Mouse (Mus musculus) spleen, postnatal 36 days (tissue): ENCODE data around the gene Spire2.

ENCODE experiments used
- DNase-seq, 2 experiments: peaks; one replicate each; pipeline ENCODE4 v3.0.0; 2022; ENCODE audit warnings: low spot score in 2 of 2, mixed read lengths in 1 of 2

Gene Spire2

DNA sequence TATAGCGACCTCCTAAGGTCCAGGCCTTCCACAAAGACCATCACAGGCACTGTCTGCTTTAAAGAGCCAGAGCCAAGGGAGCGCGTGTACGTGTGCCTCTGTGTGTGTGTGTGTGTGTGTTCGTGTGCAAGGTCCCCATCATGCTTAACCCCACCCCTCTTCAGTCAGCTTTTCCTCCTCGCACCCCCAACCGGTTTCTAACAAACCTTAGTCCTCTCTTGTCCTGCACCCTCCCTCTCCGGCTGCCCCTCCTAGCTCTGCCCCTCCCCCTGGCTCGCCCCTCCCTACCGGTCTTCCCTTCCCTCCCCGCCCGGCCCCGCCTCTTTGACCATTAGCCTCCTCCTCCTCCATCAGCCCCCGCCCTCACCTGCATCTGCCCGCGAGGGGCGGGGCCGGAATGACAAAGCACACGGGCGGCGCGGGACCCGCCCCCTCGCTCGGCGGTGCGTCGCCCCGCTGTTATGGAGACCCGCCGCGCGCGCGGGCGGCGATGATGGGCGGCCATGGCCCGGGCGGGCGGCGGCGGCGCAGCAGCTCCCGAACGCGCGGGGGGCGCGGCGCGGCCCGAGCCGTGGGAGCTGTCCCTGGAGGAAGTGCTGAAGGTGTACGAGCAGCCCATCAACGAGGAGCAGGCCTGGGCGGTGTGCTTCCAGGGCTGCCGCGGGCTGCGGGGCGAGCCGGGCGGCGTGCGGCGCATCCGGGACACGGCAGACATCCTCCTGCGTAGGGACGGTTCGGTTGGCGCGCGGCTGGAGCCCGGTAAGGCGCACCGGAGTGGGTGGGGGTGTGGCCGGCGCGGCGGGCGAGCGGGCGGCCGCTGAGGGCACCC lies at the start of gene Spire2:
Gene Spire2 (plus strand): TSS at position 452 of the 829 bp plus-strand sequence.
- DNase-seq: peak; percentile 62 to 65

DNA sequence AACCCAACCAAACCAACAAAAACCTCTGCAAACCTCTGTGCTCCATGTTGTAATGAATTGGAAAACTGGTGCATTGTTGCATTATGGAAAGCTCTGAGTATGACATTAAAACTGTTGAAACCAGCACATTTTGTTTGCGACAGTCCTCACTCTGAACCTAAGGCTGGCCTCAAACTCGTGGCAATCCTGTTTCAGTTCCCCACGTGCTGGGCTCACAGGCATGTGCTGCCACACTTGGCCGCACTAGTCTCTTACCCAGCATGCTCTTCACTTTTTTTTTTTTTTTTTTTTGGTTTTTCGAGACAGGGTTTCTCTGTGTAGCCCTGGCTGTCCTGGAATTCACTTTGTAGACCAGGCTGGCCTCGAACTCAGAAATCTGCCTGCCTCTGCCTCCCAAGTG lies 49.5 kb upstream of the Spire2 start:
- peak; percentile 66 to 71 for DNase-seq

DNA sequence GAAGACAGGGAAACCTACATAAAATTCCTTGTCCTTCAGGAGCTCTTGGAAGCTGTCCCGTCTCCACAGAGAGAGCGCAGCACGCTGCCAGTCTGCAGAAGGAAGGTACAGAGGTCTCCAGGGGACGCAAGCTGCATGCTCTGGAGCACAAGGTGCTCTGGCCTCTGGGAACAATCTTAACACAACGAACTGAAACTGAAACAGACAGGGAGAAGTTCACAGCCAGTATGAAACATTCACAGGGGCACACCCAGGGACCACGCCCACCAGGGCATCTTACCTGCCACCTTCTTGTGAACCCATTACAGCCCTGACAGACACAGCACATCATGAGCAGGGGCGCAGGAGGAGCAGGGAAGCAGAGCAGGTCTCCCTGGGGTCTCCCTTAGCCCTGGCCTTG lies 48.5 kb upstream of the Spire2 start:
- DNase-seq: peak; percentile 78 to 79

DNA sequence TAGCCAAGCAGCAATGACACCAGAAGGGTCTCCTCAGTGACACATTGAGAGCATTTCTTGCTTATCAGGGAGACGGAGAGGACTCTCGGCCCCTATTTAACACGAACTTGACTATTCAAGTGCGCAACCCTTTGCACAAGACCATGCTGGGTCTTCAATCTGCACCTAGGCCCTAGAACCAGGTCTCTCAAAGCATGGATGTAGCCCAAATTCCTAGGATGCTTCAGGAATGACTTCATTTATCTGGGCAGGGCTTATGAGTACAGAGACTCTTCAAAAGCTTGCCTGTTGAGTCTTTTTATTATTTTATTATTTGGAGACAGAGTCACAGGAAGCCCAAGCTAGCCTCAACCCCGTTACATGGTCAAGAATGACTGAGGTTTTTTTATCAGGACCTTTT lies 48.0 kb upstream of the Spire2 start:
- DNase-seq: no peak

DNA sequence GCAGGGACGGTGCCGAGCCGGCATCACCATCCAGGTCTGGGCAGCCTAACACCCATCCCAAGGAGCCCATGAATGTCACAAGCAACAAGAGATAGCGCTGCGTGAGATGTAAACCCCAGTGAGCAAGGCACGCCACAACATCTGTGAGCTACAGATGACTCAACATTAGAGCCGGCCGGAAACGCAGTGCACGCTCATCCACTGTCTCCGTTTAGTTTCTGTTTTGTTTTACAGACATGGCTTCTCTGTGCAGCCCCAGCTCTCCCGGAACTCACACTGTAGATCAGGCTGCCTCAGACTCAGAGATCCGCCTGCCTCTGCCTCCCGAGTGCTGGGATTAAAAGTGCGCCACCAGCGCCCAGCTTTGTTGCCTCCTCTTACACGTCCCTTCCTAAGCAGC lies 45.2 kb upstream of the Spire2 start:
- no peak for DNase-seq

DNA sequence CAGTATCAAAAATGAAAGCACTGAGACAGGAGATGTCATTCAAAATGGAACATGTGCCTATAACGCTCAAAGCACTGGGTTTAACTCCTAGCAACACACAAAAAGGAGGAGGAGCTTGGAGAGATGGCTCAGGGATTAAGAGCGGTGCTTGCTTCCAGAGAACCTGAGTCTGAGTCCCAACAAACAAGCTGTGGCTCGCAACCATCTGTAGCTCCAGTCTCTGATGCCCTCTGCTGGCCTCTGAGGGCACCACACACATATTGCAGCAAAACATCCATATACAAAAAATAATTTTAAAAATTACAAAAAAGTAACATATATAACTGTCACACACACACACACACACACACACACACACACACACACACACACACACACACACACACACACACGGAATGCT lies 42.3 kb upstream of the Spire2 start:
- peak in 1 of 2 experiments; percentile 25 for DNase-seq

DNA sequence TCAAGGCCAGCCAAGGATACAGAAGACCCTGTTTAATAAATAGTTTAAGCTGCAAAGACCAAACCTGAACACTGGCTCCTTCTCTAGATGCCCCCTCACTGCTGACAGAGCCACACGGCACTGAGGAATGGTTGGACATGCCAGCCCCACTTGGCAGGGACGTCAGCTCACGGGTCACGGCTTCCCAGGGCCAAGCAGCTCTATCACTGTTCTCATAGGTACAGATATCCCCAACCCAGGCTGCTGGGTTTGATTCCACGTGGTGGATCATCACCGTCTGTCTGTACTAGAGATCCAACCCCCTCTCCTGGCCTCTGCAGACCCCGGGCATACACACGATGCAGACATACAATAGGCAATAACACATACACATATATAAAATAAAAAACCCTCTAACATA lies 41.8 kb upstream of the Spire2 start:
- DNase-seq: no peak

DNA sequence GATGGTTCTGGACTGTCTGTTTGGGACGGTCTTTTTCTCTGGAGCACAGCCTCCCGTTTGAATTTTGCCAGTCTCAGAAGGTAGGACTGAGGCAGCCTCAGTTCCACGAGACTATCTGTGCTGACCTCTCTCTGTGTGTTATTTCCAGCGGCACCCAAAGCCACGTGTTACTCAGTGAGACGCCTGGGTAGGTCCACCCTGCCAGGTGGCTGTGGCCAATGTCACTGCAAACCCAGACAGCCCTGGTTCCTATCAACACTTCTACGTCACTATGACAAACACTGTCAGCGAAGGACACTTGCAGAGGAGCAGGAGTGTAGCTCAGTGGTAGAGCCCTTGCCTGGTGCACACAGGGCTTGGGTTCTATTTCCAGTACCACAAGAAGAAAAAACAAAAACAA lies 40.8 kb upstream of the Spire2 start:
- no peak for DNase-seq

DNA sequence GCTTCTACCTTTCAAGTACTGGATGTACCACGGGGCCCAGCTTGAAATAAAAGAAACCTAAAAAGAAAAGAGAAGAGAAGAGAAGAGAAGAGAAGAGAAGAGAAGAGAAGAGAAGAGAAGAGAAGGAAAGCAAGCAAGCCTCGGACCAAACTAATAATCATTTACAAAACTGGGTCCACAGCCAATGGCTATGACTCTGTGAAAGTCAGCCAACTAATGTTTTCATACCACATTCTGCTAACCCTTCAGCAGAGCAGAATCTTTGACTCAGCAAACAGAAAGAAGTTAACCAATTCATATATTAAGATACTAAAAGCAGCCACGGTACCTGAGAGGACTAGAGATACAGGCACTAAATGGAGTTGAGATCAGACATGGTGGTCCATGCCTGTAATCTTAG lies 40.2 kb upstream of the Spire2 start:
- no peak for DNase-seq

DNA sequence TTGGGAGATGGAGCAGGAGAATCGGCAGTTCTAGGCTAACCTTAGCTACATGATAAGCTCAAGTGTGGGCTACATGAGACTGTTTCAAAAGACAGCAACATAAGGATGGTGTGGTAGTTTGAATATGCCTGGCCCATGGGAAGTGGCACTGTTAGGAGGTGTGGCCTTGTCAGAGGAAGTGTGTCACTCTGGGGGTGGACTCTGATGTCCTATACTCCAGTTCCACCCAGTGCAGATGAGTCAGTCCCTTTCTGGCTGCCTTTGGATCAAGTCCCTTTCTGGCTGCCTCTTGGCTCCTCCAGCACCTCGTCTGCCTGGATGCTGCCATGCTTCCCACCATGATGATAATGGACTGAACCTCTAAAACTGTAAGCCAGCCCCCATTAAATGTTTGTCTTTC lies 39.7 kb upstream of the Spire2 start:
- DNase-seq: no peak

DNA sequence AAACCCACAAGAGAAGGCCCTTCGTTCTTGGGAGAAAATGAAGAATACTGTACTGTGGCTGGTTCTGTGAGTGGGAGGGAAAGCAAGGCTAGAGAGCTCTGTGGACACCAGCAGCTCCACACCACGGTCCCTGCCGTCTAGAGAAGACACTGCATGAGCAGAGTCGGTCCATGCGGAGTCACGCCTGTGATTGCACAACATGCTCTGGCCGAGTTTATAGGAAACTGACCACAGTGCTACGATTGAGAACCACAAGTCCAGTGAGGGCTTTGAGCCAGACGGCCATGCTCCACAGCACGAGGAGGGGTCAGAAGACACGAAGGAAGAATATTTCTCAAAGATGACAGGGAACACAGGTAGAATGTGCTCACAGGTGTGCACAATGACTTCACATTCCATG lies 34.2 kb upstream of the Spire2 start:
- no peak for DNase-seq

DNA sequence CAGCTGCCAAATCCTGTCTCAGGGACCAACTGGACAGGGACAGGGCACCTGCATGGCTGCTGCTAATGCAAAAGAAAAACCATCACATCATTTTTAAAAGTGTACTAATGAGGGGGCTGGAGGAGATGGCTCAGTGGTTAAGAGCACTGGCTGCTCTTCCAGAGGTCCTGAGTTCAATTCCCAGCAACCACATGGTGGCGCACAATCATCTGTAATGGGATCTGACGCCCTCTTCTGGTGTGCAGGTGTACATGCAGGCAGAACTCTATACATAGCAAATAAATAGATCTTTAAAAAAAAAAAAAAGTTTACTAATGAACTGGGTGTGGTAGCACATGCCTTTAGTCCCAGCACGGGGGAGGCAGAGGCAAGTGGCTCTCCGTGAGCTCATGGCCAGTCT lies 23.8 kb upstream of the Spire2 start:
- DNase-seq: no peak

DNA sequence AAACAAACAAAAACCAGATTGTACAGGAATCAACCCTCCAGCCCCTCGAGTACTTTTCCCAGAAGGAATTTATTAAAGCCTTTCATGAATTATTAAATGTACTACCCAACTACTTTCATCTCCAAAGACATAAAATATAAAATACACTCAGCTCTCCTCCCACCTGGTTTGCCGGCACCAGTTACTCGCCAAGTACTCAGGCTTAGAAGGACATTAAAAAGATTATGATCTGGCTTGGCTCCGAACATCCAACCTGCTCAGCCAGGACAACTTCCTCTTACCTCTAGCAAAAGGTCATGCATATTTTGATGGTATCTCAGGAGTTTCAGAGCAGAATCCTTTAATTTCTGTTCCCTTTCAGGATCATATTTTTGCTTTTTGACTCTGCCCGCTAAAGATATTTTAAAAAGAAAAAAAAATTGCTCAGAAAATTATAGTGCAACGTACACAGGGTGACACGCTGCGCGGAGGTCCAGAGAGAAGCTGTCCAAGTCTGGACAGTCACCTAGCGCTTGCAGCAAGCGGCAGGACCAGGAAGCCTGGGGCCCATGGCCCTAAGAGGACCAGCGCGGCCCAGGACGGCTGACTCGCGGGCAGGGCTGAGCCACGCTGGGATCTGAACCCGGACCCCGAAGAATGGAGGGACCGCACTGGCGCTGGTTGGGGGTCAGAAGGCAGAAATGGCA lies 14.6 kb upstream of the Spire2 start:
- DNase-seq: no peak

DNA sequence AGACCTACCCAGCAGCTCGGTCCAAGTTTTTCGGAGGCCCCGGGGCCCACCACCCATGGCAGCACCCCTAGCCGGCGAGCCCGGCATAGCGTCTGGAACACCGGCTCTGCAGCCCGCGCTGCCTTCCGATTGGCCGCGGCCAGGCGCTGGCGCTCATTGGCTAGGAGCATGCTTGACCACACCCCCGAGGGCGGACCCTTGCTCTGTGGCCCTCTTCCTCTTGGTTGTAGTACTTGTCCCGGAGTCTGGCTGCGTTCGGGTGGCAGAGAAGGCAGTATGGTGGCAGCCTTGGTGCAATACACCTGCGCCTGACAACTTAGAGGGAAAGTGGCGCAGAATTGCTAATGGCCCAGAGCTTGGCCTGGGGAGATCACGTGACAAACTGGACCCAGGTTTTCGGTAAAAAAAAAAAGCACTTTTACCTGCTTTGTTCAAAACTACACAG lies 14.0 kb upstream of the Spire2 start, which contains the start of gene Fanca:
Gene Fanca (minus strand): TSS at position 110 of the 445 bp plus-strand sequence.
- DNase-seq: peak; percentile 95 to 96

DNA sequence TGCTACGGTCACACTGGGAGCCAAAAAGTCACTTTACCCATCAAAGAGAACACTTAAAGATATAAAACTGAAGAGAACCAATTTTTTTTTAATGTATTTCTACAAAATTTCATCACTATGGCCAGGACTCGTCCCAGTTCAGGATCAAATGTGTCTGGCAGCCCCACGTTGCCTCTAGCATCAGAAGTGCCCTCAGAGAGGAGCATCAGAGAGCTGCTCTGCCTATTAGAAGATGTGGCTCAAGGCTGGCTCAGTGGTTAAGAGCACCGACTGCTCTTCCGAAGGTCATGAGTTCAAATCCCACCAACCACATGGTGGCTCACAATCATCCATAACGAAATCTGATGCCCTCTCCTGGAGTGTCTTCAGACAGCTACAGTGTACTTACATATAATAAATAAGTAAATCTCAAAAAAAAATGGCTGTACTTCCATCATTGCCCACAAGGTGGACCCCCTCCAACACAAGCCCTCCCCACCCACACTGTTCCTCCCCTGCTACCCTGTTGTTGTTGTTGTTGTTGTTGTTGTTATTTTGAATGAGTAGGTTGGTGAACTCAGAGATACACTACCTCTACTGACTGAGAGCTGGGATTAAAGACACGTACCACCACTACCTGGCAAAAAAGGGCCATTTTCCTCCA lies 12.9 kb upstream of the Spire2 start:
- DNase-seq: peak; percentile 28 to 36

DNA sequence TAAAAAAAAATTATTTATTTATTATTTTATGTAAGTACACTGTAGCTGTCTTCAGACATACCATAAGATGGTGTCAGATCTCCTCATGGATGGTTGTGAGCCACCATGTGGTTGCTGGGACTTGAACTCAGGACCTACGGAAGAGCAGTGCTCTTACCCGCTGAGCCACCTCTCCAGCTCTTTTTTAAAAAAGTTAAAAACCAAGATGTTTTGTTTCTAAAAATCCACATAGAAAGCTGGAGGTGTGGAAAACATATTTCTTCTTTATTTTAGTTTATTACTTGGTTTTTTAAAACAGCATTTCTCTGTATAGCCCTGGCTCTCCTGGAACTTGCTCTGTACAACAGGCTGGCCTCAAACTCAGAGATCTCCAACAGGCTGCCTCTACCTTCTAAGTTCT lies 4.0 kb upstream of the Spire2 start:
- no peak for DNase-seq

DNA sequence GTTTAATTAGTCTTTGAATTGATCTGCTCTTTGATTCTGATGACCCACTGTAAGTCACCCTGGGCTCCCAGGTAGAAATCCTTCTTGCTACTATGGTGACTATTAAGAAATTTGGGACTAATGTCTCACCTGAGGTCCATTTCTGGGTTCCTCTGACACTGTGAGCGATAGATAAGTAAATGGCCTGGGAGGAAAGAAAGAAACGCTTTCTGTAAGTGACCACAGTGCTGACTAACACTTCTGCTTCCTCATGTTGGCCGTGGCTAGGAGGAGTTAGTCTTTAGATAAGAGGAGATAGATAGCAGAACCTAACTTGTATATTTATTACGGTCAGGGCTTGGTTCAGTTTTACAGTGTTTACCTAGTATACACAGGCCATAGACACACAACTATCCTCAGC lies 3.2 kb upstream of the Spire2 start:
- DNase-seq: no peak

DNA sequence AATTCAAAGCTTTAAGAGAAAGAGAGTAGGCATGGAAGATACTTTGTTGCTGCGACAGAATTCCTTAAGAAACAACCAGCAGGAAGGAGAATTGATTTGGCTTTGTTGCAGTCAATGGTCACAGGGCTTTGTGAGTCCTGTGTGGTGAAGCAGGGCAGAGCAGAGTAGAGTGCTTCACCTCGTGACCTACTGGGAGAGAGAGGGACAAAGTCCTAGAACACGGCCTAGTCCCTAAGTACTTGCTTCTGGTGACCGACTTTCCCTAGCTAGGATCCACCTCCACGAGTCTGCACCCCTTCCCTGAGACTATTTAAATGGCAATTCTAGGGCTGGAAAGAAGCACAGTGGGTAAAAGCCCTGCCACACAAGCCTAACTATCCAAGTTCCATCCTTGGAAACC lies 2.6 kb upstream of the Spire2 start:
- DNase-seq: no peak

DNA sequence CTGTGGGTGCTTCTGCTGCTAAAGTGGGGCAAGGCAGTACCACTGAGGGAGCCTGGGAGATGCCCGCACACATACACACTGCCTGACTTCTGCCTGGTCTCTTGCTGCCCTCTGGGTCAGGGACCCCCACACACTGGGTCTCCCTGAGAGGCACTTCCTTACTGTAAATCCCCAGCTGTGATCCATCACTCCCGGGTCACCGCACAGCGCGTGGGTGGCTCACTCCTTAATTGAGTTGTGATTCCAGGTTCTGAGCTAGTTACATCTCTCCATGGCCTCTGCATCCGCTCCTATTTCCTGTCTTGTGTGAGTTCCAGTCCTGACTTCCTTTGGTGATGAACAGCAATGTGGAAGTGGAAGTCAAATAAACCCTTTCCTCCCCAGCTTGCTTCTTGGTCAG lies 1.8 kb upstream of the Spire2 start:
- no peak for DNase-seq

DNA sequence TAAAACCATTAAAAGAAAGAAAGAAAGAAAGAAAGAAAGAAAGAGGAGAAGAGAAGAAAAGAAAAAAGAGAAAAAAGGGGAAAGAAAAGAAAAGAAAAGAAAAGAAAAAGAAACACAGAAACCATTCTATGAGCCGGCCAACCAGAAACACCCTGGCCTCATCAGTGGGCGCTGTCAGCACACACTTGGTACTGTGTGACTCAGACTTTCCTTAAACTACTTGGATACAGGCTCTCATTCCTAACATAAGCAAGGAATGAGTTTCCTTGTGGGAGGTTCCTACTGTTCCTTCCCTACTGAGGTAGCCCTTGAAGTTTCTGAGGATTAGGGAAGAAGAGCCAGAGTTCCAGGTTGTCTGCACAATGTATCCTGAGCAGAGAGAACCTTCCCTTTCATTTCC lies 1.2 kb upstream of the Spire2 start:
- no peak for DNase-seq

DNA sequence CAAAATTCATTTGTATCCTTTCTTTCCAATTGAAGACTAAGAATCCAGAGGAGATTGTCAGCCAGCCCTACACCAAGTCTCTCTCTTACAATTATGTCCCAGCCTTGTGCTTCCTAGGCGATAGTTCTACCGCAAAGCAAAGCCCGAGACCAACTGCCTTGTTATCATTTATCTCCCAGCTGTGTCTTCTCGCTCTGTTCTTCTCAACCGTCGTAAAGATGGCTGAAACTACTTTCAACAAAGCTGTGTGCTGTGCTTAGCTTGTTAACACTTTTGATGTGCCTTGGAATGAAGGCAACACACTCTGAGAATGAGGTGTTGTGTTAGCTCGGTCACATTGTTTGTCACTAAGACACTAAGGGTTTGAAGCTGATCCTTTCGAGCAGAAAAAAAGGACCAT lies 703 bp upstream of the Spire2 start:
- no peak for DNase-seq

DNA sequence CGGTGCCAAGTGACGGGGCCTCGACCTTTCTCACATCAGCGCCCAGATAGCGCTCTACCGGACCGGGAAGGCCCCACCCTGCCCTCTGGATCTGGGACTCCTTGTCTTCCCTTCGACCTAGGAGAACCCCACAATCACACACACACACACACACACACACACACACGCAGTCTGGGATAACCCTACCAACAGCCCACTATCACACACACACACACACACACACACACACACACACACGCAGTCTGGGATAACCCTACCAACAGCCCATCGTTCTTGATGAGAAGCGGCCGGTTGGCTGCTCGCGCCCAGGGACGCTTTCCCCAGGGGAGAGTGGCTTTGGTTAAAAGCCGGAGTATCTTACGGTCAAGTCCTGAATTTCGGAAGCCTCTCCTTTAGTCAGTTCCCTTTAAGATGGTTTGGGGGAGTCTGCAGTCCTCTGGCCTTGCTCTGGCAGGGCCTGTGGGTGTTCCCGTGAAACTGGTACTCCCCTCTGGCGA lies 626 bp downstream of the Spire2 start:
- DNase-seq: no peak

DNA sequence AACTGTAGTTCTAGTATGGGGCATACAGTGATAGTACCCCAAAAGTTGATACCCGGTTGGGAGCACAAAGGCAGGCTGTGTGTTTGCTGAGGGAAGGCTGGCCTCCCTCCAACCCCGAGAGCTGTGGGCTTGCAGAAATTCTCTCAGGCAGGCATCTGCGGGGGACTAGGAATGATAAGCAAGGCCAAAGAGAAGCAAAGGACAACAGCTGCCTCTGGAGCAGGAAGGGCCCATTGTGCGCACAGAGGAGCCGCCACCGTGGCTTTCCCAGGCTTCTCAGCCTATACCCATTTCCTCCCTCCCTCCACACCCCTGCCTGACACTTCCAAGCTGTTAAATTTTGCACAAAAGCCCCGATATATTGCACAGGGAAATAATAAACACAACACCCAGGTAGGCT lies 1.4 kb downstream of the Spire2 start:
- no peak for DNase-seq
